Mouse (Mus musculus) cortical plate, adult 2 months (tissue): ENCODE results near the gene Cep135. TPM values are rescaled to one million over a fixed set of nuclear protein-coding genes. Genes with fewer than 3 reads are reported as not detected.

Source experiments
- H3K27ac ChIP-seq: fragments of 200-500 bp; 2 replicates; pipeline ENCODE4 v1.5.1; 2012; ENCODE audit warnings: low read length, control low read depth, inconsistent platforms; ENCODE audit not compliant: insufficient read depth
- H3K4me1 ChIP-seq: fragments of 200-500 bp; 2 replicates; pipeline ENCODE4 v1.6.1; 2011; ENCODE audit warnings: low read length; ENCODE audit not compliant: control insufficient read depth, insufficient read depth
- H3K4me3 ChIP-seq: fragments of 200-500 bp; 2 replicates; pipeline ENCODE4 v1.5.1; 2011; ENCODE audit warnings: mild to moderate bottlenecking, low read length, control low read depth; ENCODE audit not compliant: insufficient read depth
- CTCF ChIP-seq: fragments of 200-500 bp; IDR thresholded peaks from 2 replicates; pipeline ENCODE4 v1.5.1; 2011; ENCODE audit warnings: mild to moderate bottlenecking, control low read depth, low read length; ENCODE audit not compliant: insufficient read depth; ENCODE audit errors: extremely low read depth
- POLR2A ChIP-seq: fragments of 200-500 bp; IDR thresholded peaks from 2 replicates; pipeline ENCODE4 v1.6.1; 2011; ENCODE audit warnings: mild to moderate bottlenecking, low read length, control low read depth; ENCODE audit not compliant: insufficient read depth; ENCODE audit errors: extremely low read depth
- polyA plus RNA-seq: library from polyadenylated mRNA; depleted of rRNA; stranded (reverse); fragments of >200 nt; gene quantifications from 2 replicates; pipeline ENCODE4 v1.2.3, GENCODE M21; 2012

Cep135 gene
- polyA plus RNA-seq, 1 experiment = 5.8 TPM

GRCm38 (mm10) chr5:76680959-76681358, 92.5 kb downstream of the Cep135 start:
- peaks cover 6% of the 10 kb centered on the region for H3K4me1 ChIP-seq
- no peak overlapping the region for H3K4me3 ChIP-seq
- TF ChIP-seq CTCF (no peak), POLR2A (no peak)
- H3K27ac ChIP-seq = no peak overlapping the region

- Histone ChIP-seq H3K27ac (no peak overlapping the region), H3K4me1 (peaks cover 7% of the 10 kb centered on the region), H3K4me3 (no peak overlapping the region)
- no peak for TF ChIP-seq CTCF
- TF ChIP-seq POLR2A = no peak
Observed at GRCm38 (mm10) chr5:76681895-76682656, 93.6 kb downstream of the Cep135 start.

GRCm38 (mm10) chr5:76683455-76683854, 95.0 kb downstream of the Cep135 start:
- peaks cover 7% of the 10 kb centered on the region for H3K4me1 ChIP-seq
- TF ChIP-seq CTCF = no peak
- TF ChIP-seq POLR2A = no peak
- H3K27ac ChIP-seq = no peak overlapping the region
- H3K4me3 ChIP-seq = no peak overlapping the region

GRCm38 (mm10) chr5:76684658-76685605, 96.4 kb downstream of the Cep135 start:
- no peak overlapping the region for H3K4me3 ChIP-seq
- H3K27ac ChIP-seq = no peak overlapping the region
- peaks cover 7% of the 10 kb centered on the region for H3K4me1 ChIP-seq
- TF ChIP-seq POLR2A = no peak

GRCm38 (mm10) chr5:76687961-76688600, 99.6 kb downstream of the Cep135 start:
- peaks cover 5% of the 10 kb centered on the region; the same call in 1 of the 2 replicates for H3K4me1 ChIP-seq
- TF ChIP-seq POLR2A (no peak), CTCF (no peak)
- H3K4me3 ChIP-seq = no peak overlapping the region
- H3K27ac ChIP-seq = no peak overlapping the region

- Histone ChIP-seq H3K27ac (no peak overlapping the region), H3K4me1 (peaks cover 1% of the 10 kb centered on the region; the same call in 1 of the 2 replicates), H3K4me3 (no peak overlapping the region)
- TF ChIP-seq CTCF (no peak), POLR2A (no peak)
Observed at GRCm38 (mm10) chr5:76688643-76689042, 100.1 kb downstream of the Cep135 start.

GRCm38 (mm10) chr5:76690177-76690593, 101.7 kb downstream of the Cep135 start:
- H3K4me3 ChIP-seq = no peak overlapping the region

GRCm38 (mm10) chr5:76691251-76691650, 102.8 kb downstream of the Cep135 start:
- H3K4me3 ChIP-seq = no peak overlapping the region
- H3K27ac ChIP-seq = no peak overlapping the region
- TF ChIP-seq POLR2A (no peak), CTCF (no peak)
- H3K4me1 ChIP-seq = peaks cover 1% of the 10 kb centered on the region; the same call in 1 of the 2 replicates

More at GRCm38 (mm10) chr5:76690177-76690593, 101.7 kb downstream of the Cep135 start:
- no peak overlapping the region for H3K27ac ChIP-seq
- H3K4me1 ChIP-seq = peaks cover 1% of the 10 kb centered on the region; the same call in 1 of the 2 replicates
- TF ChIP-seq CTCF (no peak), POLR2A (no peak)
